Mouse (Mus musculus) bone marrow macrophage, adult 2 months (primary cell): ENCODE measurements around the gene Insrr.

Source experiments
- CTCF ChIP-seq: IDR thresholded peaks from 2 replicates; pipeline ENCODE4 v1.5.1; 2012; ENCODE audit warnings: low read depth, mild to moderate bottlenecking, low read length, moderate library complexity
- POLR2A ChIP-seq: IDR thresholded peaks from 2 replicates; pipeline ENCODE4 v1.6.1; 2012; ENCODE audit warnings: mild to moderate bottlenecking, low read depth, low read length, borderline replicate concordance

- TF ChIP-seq POLR2A (no peak), CTCF (no peak)
Observed at GRCm38 (mm10) chr3:87756488-87756887, 40.3 kb upstream of the Insrr start.
